Mouse (Mus musculus) mesoderm, embryonic 11.5 days (tissue): ENCODE data around the gene Stip1.
A peak's percentile ranks its signal among the peaks of the same experiment; 100 is the strongest.
"Not testable (repeated sequence)": the region's sequence is repeated elsewhere in the genome, so short reads cannot be mapped to it uniquely, and the experiment has no call there.

ENCODE experiments used
- DNase-seq: peaks from one replicate; pipeline ENCODE4 v3.0.0-alpha.2; 2012; ENCODE audit warnings: low read depth, low spot score

Stip1 gene

GRCm38 (mm10) chr19:7014481-7015135, 25.2 kb downstream of the Stip1 start:
- no peak for DNase-seq

DNA sequence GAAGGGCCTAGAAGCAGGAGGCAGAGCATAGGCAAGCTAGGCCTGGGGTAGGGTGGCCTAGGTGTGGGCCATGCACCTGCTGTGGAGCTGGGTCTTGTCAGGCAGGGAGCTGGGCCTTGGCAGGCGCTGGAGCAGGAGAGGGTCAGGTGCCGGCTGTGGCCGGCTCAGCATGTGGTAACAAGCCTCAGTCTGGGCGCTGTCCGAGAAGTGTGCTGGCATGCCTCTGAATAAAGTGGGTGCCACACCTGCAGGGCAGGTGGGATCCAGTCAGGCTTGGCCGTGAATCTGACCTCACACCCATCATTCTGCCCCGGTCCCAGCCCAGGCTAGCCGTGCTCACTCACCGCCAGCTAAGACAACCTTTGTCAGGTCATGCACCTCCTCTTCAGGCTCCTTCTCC, 25.8 kb downstream of the Stip1 start:
- DNase-seq = no peak

DNA sequence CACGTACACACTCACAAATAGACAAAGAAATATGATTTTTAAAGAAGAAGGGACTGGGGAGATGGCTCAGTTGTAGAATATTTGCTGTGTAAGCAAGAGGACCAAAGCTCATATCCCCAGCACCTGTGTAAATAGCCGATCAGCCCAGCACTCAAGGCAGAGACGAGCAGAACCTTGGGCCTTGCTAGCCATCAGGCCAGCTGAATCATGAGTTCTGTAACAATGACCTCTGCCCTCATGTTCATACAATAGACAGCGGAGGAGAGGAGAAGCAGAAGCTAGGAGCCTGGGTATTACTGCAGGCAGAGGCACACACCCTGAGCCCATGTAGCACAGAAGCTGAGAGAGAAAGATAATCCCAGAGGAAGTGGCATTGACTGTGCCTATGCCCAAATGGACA, 27.3 kb downstream of the Stip1 start:
- DNase-seq = no peak

DNA sequence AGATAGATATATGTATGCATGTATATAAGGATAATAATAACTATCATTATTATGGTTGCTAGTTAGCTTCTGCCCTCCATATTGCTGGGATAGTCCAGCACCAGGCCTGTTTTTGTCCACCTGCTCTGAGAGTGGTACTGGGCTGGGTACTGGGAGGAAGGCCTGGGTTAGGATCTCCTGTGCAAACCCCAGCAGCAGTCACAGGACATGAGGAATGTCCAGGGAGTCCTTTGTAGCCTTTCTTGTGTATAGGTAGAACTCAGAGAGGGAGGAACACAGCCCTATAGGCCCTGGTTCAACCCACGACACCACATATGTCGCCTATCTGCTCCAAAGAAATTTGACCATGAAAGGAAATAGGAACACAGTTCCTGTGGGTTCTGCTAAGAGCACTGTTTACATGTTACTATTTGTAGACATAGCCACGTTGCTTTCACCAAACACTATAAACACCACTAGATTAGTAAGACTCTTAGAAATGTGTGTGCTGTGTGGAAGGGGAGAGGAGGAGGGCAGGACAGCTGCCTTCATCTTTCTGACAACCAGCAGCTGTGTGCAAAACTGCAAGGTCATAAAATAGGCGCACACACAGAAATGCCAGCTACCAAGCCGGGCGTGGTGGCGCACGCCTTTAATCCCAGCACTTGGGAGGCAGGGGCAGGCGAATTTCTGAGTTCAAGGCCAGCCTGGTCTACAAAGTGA, 32.7 kb downstream of the Stip1 start:
- DNase-seq = no peak

DNA sequence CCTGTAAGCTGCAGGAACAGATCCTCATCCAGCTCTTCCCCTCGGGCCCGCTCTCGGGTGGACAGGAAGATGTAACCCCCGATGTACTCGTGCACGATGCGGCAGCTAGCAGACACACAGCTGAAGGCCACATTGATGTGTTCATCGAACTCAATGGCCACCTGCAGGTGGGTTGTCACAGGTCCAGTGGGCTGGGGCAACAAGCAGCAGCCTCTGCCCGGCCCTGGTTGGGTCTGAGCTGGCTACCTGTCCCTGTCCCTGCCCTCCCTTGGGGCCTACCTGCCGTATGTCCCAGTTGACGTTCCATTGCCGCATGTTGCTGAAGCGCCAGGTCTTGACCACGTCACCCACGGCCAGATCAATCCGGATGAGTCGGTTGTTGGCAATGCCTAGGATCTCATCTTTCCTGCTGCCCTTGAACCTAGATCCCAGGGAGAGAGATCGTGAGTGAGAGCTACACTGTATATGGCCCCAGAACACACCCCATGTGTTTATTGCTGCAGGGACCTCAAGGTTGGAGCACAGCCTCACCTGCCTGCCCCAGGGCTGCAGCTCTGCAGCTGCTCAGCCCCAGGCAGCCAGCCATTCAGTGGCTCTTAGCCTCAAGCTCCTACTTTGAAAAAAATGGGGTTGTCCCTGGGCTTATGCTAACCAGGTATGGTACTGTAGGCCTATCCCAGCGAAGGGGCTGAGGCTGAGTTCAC, 40.3 kb downstream of the Stip1 start:
- DNase-seq = no peak

DNA sequence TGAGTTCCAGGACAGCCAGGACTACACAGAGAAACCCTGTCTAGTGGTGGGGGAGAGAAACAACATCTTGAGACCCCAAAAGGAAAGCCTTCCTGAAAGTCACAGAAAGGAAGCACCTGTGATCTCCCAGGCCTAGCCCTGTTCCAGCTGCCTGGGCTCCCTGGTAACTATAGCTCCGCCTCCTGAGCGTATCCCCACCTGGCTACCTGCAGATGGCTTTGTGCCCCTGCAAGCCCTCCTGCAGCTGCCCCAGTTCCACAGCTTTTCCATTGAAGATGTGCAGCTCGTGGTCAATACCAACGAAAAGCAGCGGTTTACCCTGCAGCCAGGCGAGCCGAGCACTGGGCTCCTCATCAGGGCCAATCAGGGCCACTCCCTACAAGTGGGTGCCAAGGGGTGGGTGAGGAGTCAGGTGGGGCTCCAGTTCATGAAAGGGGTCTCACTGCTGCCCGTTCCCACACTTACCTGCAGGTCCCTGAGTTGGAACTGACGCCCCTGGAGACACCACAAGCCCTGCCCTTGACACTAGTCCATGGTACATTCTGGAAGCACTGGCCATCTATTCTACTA, 42.0 kb downstream of the Stip1 start:
- DNase-seq = no peak

- peak; percentile 91 for DNase-seq
Observed at GRCm38 (mm10) chr19:6996006-6996405, 43.8 kb downstream of the Stip1 start, which contains the start of the genes Nudt22 and Trpt1. Gene Nudt22, minus strand, starts transcription at chr19:6996117. Gene Trpt1, plus strand, starts transcription at chr19:6996131.

DNA sequence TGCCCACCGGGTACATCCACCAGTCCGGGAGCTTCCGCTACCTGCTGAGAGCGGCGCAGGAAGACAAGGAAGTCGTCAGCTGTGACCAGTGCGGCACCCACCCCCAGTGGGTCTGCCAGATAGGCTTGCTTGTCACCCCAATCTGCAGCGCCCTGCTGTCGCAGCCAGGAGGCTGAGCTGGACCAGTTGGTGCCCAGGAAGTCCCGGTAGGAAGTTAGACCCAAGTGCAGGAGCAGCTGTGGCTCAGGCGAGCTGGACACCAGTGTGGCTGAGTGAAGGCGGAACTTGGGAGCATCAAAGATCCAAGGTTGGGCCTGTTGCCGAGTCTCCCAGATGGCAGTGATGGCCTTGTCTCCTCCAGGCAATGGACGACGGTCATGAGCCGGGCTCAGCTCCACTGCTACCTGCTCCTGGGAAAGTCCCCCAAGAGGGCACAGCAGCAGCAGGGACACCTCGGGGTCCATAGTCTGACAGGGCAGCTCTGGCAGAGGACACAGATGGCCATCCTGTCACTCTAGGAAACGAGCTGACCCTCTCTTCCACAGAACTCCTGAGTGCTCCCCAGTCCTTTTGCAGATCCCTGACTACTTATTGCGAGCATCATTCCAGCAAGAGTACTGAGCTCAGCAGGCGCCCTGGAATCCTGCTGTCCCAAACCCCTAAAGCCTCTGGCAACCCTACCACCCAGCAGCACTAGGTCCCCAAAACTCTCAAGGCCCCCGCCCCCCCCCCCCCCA, 44.3 kb downstream of the Stip1 start:
- no peak for DNase-seq

DNA sequence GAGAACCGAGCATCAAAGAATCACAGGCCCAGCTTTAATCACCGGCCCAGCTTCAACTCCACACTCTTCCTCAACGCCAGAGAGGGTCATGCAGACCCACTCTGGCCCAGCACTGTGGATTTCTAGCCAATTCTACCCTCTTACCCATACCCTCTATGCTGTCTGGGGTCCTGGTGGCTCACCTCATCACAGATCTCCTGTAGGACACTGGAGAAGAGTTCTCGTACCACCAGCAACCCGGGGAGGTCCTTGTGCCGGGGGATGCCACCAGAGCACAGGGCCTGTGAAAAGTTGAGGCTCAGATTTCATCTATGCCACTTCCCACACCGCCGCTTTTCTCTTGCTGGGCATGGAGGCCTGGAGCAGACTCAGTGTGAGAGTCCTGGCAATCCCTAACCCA, 45.3 kb downstream of the Stip1 start:
- DNase-seq = no peak

- no peak for DNase-seq
Observed at GRCm38 (mm10) chr19:6994002-6994401, 45.8 kb downstream of the Stip1 start.

GRCm38 (mm10) chr19:6993011-6993770, 46.6 kb downstream of the Stip1 start:
- DNase-seq = no peak

- peak; percentile 97 for DNase-seq
Observed at GRCm38 (mm10) chr19:6992011-6992858, 47.5 kb downstream of the Stip1 start, which contains the start of gene Dnajc4. Gene Dnajc4, minus strand, starts transcription at chr19:6992572.

DNA sequence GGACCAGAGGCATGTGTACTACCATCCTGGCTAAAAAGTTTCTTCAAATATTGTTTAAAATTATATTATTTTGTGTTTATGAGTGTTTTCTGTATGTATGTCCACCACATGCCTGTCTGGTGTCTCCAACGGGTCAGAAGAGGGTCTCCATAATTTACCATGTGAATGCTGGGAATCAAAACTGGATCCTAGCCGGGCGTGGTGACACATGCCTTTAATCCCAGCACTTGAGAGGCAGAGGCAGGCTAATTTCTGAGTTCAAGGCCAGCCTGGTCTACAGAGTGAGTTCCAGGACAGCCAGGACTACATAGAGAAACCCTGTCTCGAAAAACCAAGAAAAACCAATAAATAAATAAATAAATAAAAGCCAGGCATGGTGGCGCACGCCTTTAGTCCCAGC, 48.6 kb downstream of the Stip1 start:
- DNase-seq = not testable (repeated sequence)

DNA sequence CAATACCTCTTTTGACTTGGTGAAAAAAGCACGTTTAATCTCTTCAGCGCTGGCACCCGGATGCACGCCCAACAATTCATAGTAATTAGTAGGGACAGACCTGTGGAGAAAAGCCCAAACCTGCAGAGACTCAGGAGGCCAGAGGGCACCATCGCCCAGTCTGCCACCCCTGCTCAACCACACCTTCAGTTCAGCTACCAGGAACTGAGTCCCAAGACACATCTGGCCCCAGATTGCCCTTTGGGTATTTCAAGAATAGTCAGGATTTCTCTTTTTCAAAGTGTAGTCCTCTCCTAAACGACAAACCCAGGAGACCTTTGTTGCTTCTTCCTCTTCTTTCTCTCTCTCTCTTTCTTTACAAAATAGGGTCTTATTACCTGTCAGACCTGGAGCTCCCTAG, 49.1 kb downstream of the Stip1 start:
- DNase-seq = no peak

DNA sequence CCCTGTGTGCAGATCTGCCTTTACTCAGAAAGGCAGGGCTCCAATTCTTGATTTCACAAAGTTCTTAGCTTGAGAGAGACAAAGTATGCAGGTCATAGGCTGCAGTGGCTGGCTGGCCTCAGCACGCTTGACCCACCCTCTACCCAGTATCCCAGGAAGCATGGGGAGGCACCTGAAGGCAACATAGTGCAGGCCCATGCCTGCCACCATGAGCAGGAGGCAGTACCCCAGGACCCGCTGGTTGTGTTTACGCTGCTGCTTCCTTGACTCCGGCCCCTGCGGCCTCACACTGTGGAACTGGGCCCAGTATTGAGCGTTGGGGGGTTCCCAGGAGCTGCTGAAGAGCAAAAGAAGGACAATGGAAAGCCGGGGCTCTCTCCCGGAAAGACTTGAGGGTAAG, 50.5 kb downstream of the Stip1 start:
- no peak for DNase-seq

- DNase-seq = no peak
Observed at GRCm38 (mm10) chr19:6987904-6988285, 51.9 kb downstream of the Stip1 start.

DNA sequence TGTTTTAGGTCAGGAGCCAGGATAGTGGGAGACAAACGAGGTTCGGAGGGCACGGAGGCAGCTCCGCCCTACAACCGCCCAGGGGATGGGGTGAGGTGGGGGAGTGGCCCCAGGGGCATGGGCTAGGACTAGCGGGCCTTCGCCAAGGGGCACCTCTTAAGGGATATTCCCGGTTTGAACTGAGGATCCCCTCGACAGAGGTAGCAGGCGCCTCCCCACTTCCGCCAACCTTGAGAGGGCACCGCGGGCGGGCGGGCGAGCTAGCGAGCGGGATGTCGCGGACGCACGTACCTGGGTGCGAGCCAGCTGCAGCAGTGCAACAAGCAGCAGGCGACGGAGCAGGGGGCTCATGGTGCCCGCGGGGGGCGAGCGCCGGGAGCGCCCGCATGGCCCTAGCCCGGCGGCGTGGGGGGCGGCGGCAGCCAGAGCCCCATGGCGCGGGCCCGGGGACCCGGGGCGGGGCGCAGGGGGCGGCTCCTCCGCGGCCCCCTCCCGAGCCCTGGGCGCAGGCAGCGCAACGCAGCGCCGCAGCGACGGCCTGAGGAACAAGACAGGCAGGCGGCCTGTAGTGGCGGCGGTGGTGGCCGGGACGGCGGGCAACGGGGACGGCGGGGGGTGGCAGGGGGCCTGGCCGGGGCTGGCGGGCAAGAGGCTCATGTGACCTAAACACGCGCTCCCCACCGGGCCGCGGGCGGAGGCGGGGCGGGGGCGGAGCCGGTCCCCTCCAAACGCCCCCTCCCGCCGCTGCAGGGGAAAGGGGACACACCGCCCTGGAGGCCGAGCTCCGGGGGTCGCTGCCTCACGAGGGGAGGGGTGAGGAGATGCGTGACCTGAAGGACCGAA, 52.5 kb downstream of the Stip1 start, which contains the start of gene Vegfb:
Gene Vegfb, minus strand, starts transcription at position 591 of the 843 bp plus-strand sequence.
- peak; percentile 47 for DNase-seq

- no peak for DNase-seq
Observed at GRCm38 (mm10) chr19:6985951-6986708, 53.6 kb downstream of the Stip1 start.
